Mouse (Mus musculus) megakaryocyte, adult 5-6 weeks (primary cell): ENCODE results near the gene Stat4. TPM values are rescaled to one million over a fixed set of nuclear protein-coding genes. Genes with fewer than 3 reads are reported as not detected.

Experiments used
- ATAC-seq: 2 replicates; pipeline ENCODE4 v1.8.0; 2016; ENCODE audit warnings: mild to moderate bottlenecking, inconsistent platforms; ENCODE audit not compliant: poor library complexity, severe bottlenecking
- total RNA-seq, 2 experiments: library from RNA; stranded (forward) in 1 of 2; stranded (reverse) in 1 of 2; fragments of 153-499, 151-499 nt in 1 of 2; fragments of 221-1000, 200-1000 nt in 1 of 2; gene quantifications; 2 replicates each; pipeline versions ENCODE4 v1.2.3 to v1.2.4; 2015 to 2017

Stat4 gene
- 19.3 and 28.2 TPM in 2 replicates for total RNA-seq (2015)
- 13.2 and 21.6 TPM in 2 replicates for total RNA-seq (2017)

DNA sequence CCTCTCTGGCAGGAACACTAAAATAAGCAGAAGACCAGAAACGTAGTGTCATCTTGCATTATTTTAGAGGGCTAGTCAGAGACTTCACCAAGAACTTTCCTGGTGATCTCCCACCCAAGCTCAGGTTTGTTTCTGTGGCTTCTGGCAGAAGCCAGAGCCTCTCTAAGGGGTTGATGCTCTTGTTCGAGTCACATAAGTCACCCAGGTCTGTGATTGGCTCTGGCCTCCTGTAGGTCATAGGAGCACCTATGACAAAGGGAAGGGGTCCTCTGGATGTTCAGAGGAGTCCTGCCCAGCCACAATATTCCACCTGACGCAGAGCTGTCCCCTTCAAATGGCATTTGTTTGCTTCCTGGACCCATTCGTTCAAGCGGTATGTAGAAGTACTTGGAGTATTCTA, at the start of gene Stat4:
TSS of gene Stat4 (plus strand) at position 301 of the 400 bp plus-strand sequence.
- ATAC-seq, result no peak

DNA sequence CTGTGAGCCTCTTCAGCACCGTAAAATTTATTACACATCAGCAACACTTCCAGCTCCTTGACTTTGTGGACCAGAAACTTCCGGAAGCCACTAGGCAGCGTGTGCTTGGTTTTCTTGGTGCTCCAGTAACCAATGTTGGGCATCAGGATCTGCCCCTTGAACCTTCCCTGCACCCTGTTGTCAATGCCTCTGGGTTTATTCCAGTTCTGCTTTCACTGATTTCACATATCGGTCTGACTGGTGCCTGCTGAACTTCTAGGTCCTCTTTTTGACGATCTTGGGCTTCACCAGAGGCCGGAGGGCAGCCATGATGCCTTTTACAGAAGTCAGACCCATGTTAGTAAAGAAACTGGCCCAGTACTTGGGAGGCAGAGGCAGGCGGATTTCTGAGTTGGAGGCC, 48.6 kb upstream of the Stat4 start:
- ATAC-seq, result peak; percentile 69

DNA sequence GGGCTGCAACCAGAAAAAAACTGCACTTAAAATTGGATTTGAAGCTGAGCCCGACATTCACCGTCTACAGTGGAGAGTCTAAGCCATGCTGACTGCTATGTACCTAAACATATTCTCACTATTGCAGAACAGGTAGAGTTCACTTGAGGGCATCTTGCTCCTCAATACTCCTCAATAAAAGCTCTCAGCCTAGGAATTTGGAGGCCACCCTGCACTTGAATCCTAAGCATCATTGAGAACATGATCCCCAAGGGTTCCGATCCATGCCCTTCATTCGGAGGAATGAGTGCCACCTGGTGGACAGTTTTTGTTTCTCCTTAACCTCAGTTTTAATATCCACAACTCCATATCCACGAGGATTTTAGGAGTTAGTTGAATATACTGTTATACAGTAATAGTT, 42.2 kb upstream of the Stat4 start:
- peak; percentile 74 for ATAC-seq

DNA sequence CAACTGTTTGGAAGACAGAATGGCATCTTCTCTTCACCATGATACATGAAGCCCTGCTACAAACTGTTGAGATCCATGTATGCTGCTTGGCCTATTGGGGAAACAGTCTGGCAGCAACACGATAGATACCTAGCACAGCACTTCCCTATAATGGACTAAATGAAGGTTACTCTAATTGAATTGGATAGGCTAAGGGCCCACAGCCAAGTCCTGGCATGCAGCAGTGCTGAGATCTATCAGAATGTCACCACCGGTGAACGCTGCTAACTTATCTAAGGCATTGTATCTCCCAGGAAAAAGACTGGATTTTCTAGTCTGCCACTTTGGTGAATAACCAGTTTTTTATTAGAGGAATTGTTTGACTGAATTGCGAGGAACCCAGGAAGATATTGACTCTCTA, 39.8 kb upstream of the Stat4 start:
- no peak for ATAC-seq

DNA sequence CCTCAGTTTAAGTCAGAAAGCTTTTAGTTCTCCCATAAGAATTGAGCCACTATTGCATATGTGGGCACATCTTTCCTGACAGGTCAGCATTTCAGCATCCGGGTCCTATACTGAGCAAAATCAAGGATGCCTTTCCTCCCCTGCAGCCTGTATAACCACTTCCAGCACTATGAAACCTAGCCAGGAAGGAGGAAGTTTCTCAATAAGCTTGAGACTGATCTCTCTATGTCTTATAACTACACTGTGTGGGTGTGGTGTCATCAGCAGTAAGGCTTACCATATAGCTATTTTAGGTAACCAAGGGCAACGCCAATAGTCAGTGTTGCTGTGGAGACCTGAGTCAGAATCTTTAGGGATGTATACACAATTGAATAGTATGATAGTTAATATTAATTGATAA, 22.3 kb upstream of the Stat4 start:
- peak; percentile 82 for ATAC-seq

DNA sequence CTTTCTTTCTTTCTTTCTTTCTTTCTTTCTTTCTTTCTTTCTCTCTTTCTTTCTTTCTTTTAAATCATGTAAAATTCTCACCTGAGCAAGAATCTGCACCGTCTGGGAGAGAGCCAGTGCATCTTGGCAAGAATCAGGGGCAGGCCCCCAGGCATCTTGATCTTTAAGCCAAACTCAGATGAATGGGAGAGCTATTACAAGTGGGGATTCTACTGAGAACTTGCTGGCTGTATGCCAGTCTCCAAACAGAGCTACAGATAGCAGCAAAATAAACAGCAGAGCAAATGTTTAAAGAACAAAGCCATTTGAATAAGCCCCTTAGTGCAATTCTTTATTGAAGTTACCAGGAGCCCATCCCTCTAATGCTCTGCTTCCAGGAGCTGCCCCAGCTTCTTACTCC, 18.0 kb upstream of the Stat4 start:
- no peak for ATAC-seq

DNA sequence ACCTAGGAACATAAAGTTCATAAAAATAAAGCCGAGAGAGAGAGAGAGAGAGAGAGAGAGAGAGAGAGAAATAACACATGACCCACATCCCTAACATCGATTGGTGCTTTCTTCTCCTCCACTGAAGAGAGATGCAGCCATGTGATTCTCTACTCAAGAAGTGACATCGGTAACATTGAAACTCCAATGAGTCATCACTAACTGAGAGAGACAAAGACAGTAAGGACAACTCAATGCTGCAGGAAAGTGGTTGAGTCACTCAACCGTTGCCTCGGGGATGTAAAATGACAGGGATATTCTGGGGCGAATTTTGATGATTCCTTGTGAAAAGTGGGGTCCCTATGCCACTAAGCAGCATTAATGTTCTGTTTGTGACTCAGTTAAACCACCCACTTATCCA, 16.8 kb upstream of the Stat4 start:
- ATAC-seq, result no peak

DNA sequence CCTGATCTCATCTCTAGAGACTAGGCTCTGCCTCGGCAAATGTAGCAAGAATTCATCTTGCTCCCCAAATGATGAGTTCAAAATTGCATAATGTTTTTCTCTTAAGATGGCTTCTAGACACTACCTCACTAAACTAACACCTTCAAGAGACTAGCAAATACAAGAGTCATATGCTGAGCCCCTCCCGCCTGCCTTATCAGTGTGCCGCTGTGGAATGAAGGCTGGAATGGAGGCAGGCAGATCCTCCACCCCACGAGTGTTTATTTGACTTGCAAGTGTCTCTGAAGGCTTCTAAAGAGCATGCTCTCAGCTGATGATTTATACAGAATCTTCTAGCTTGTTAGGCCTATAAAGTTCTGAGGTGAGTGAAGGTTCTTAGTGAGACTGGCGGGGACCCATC, 11.4 kb upstream of the Stat4 start:
- ATAC-seq, result no peak

DNA sequence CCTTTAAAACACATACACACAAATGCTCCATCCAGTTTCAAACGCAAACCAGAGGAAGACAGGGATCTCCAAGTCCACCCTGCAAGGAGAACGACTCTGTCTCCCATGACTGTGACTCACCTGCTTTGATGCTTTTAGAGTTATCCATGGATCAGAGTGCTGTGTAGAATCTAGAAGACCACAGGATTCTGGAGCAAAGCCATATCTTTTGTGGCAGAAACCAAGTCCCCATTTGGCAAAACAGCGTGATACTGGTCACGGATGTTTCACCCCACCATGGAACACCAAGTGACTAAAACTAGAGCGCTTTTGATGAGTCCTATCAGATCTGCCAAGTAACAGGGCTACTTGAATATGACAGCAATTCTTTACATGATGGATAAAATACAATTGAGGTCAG, 7.9 kb upstream of the Stat4 start:
- no peak for ATAC-seq

DNA sequence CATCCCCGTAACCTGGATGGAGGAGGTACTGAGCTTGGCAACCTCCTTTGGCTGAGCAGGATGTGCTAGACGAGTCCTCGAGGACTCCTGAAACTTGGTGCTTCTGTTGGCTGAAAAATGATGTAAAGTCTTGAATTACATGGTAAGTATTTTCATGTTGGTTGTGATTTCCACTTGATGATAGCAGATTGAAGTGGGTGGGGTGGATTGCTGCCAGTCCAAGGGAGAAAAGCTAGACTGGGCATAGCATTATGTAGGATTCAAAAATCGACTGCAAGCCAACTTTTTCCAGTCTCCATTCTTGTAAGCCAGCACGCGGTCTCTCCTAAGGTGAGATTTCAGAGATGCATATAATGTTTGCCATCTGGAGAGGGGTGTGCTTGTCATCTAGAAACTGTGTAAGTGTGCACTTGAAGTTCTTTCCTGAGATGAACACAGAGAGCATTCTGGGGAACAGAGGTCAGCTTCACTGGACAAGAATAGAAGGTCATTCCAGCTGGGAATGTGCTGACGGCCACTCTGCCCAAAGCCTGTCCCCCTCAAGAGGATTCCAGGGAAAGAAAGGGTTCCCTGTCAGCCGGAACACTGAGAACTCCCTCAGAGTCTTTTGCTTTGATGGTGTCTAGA, 5.1 kb downstream of the Stat4 start:
- ATAC-seq, result no peak

DNA sequence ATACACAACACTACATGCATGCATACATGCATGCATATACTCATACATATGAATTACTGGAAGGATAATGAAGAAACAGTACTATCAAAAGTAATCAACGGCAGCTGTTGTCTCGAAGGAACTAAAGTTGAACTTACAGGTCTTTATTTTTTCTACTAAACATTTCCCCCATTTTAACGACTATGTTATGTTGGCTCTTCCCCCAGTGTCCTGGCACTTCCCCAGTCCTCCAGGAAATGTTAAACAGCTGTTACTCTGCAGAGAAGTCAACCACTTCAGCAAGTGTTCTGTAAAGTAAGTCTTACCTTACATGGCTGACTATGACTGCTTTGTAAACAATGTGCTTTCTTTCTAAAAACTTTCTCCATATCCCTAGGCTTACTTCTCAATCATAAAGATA, 9.1 kb downstream of the Stat4 start:
- ATAC-seq, result no peak

DNA sequence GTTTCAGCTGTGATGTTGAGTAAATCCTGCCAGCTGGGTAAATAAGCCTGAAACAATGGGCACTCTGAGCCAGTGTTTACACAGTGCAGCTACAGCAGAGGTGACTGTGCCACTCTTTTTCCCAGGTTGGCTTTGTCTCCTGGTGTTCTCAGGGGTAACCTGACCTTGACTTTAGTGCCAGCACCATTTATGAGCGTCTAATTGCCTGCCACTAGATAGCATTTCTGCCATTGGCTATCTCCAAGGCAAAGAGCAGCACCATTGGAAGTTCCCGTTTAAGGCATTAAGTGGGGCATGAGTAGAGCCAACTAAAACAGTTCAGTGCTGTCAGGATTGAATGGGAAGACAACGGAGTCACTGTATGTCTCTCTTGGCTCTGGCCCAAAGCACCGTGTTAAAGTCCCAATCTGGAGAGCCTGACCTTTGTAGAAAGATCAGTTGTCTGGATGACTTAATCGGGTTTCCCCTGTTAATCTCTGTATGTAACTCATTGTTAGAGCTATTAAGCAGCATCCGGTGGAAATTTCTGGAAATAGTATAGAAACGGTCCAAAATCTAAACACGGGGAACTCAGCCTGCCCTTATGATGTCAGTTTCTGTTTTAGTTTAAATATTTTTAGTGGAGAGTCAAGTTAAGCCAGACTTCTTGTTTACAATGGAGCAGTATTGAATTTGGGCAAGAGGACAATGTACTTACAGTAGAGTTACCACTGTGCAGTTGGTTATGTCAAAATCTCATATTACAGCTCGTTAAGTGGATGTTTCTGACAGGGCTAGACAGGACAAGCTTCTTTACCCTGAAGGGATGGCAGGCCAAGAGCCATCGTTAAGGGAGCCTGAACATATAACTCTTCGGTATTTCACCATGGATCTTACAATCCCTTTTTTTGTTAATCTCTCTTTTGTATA, 10.1 kb downstream of the Stat4 start:
- no peak for ATAC-seq

DNA sequence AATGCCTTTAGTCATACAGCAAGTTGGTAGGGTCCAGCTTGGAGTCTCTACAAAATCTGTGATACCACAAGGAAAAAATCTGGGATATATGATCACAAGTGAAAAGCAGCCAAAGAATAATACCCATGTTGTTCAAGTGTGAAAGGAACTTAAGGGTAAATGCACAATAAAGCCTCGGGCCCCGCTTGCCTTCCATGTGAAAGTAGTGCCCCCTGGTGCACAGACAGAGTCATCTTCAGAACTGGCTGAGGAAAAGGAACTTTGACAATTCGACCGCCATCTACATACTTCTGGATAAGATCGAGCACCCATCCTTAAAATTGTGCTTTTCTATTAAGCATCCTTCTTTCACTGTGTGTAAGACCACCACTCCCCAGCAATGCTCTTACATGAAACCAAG, 11.6 kb downstream of the Stat4 start:
- peak; percentile 91 for ATAC-seq

DNA sequence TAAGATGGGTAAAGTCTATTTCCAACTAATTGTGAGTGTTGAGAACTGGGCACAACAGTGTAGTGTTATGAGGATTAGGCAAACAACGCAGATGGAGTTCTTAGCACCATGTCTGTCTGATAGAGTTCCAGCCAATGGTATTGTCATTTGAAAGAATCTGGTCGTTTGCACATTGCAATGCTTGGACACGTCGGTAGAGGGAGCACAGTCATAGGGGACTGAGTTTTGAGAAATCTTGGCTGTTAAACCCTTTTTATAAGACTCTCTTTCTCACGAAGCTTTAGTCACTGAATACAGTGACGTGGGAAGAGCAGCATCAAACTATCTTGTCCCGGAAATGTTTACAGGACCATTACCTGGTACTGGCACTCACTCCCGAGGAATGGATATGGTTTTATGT, 17.1 kb downstream of the Stat4 start:
- peak; percentile 74 for ATAC-seq

DNA sequence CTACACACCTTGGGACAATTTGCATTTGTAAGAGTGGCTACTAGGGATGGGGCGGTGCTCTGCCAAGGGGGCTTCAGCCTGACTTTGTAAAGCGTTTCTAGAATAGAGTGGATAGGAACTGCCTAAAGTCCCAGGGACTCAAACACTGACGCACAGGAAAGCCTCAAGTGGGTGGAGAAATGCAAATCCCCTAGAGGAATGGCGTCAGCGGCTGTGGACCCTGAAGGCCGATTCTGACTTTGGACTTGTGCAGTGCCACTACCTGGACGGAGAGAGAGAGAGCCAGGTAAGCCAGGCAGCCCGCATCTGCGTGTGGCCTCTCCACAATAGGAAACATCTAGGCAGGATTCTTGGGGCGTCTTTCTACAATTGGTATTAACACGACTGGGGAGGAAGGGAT, 21.5 kb downstream of the Stat4 start:
- peak; percentile 58 for ATAC-seq

DNA sequence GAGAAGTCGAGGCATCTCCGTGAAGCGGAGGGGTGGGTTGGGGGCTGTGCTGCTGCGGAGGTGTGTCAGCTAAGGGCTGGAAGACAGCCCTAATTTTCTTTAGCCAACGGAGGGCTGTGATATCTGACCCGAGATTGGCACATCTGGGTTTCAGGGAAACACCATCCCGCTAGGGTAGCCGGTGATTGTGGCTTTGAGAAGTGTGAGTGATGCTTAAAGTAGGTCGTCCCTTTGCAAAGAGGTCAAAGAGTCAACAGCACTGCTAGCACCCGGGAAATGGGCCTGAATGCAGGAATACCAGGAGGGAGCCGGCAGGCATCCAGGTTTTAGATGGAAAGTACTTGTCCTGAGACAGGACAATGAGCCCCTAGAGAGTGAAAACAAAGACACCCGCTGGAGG, 22.0 kb downstream of the Stat4 start:
- ATAC-seq, result peak; percentile 7; the same call in 1 of the 2 replicates

DNA sequence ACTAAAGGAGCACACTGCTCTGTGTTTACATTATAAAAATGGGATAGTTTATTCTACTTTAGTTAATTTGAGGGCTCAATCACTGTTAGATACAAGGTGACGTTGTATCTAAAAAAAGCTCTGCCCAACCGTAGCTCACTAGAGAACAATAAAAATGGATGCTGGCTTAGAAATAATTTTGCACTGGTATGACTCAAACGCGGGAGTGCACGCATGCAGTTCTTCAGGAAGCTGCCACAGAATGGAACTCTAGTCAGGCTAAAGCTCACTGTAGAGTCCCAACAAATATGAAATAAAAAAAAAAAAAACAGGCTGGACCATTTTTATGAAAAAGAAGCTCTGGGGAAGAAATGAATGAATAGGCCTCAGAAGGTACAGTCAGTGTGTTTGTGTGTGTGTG, 23.8 kb downstream of the Stat4 start:
- ATAC-seq, result no peak

DNA sequence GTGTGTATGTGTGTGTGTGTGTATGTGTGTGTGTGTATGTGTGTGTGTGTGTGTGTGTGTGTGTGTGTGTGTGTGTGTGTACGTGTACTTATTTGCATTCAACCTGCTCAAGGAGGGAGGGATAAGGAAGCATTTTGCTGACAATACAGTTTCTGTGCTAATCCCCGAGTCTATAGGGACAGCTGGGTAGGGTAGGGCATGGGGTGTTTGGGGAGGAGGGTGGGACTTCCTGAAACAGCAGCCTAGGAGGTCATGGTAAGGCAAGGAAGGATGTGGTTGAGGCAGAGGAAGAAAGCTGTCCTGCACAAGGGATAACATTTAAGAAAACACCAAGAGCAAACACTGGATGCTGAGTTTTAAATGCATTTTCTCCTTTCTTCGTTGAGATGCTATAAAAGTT, 24.3 kb downstream of the Stat4 start:
- ATAC-seq, result peak; percentile 73

DNA sequence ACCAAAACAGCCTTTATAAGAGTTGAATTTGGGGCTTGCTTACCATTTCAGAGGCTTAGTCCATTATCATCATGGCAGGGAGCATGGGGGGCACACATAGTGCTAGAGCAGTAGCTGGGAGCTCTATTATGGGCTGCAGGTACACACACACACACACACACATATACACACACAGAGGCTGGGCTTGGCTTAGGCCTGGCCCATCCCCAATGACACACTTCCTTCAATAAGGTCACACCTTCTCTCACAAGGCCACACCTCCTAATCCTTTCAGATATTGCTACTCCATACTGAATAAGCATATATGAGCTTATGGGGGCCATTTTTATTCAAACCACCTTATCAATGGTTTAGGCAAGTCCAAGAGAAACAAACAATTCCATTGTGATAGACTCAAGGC, 25.3 kb downstream of the Stat4 start:
- ATAC-seq, result peak; percentile 63

DNA sequence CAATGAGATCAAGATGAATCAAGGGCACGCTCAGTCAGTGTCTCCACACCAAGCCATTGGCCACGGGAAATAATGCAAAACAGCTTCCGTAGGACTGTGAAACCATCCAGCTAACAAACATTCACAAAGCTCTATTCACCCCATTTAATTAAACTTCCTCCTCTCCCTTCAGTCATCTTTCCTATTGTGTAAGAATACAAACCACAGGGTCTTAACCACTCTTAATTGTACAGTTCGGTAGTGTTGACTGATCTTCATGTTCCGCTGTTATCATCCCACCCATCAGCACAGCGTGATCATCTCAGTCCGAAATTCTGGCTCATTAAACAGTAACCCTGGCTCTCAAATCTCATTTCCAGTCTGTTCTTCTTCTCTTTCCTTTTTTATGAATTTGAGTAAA, 25.8 kb downstream of the Stat4 start:
- peak; percentile 43 for ATAC-seq

DNA sequence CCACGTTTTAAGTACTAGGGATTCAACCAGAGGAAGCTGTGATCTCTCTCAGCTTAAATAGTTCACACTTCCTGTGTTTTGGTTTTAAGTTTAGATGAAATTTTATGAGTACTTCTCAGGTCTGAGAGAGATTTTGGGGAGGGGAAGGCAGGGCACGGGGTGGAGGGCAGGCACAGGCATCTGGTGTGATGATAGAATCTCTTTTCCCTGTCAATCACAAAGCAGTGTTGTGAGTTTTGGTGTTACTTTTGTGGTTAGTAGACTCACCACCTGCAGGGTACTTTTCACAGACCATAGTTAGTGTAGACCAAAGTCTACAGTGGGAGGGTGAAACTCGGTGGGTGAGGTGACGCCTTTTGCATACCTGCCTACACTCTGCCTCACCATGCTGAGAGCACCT, 32.7 kb downstream of the Stat4 start:
- peak; percentile 31 for ATAC-seq
